Mouse (Mus musculus) erythroblast, embryonic 14.5 days (primary cell): ENCODE measurements around the gene Xlr3b.

Experiments used
- GATA1 ChIP-seq: IDR thresholded peaks from 2 replicates; pipeline ENCODE4 v1.6.1; 2012; ENCODE audit warnings: low read length, inconsistent platforms, mixed read lengths
- TAL1 ChIP-seq: IDR thresholded peaks from 3 replicates; pipeline ENCODE4 v1.6.1; 2012; ENCODE audit warnings: low read length, inconsistent platforms, mixed read lengths

DNA sequence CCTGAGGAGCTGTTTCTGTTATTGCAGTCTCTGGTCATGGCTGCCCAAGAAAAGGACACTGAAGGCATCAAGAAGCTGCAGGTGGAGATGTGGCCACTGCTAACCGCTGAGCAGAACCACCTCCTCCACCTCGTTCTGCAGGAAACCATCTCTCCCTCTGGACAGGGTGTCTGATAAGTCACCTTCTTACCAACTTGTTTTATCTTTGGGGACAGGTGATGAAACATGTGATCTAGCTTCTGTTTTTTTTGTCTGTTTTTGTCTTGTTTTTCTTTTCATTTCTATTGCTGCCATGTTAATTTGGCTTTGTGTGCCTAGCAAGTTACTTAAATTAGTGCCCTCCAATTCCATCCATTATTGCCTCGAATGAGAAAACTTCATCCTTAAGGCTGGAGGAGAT lies 37.3 kb downstream of the Xlr3b start:
- TF ChIP-seq GATA1 (no peak), TAL1 (no peak)
